Comparison of ENCODE assay signal across 9 mouse cellular contexts in the genomic region with DNA sequence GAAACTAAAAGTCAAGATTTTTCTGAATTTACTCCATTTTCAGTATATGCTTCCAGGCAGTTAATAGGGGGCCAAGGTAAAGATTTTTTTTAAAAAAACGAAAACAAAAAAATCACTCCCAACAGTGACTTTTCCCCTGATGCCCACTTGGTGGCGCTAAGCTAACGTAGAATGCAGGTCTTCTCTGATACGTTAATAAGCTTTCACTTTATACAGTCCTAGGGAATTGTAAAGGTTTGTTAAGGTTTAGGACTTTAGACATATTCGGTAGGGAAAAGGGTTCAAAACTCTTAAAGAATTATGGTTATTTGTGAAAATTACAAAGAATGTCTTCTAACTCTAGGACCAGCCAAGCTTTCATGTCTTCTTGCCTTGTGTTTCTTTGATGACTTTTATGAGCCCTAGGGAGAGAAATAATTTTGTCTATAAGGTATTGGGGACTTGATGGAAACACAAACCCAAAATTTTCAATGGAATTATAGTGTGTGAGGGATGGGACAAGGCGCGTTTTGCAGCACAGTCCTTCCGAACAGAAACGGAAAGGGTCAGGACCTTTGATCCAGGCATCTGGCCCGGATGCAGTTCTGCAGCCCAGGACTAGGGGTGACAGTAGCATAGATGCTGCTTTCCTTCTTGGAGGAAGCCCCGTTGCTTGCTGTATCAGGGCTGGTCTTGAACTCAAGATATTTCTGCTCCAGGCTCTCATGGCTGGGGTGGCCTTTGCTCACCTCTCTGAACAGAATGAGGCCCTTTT.
DNase-seq lines count a peak whose midpoint lies in the region; ATAC-seq and TF ChIP-seq lines count a peak whose summit lies in the region.
"Had no signal": no experiment of that assay in that cellular context is flagged by ENCODE, and none has a peak within 500 bp of the region (broad histone marks: within the 10 kb centered on the region; RNA-seq: fewer than 3 reads in every experiment).

No protein-coding gene starts in this region.

- no peak for TF ChIP-seq EP300 in heart, adult 2 months (IDR thresholded peaks at IDR 0.05; ENCODE audit: insufficient read depth, low read depth, low read length)

- TF ChIP-seq POLR2A in heart, adult 2 months (IDR thresholded peaks at IDR 0.05; ENCODE audit: insufficient read depth, low read depth, low read length): no peak

- no peaks in the 10 kb centered on the region for H3K79me2 ChIP-seq in heart, adult 2 months (replicated peaks; ENCODE audit: control insufficient read depth, insufficient read depth, low read length)

- no peaks in the 10 kb centered on the region for H3K27me3 ChIP-seq in heart, adult 2 months (ENCODE audit: control insufficient read depth, insufficient read depth, low read length)
- H3K27me3 ChIP-seq: lung, embryonic 15.5 days had no signal

- no peak overlapping the region for H3K9ac ChIP-seq in heart, adult 2 months (ENCODE audit: low read depth, low read length)
- H3K9ac ChIP-seq: lung, embryonic 15.5 days had no signal

- peak in 1 of 2 experiments; percentile 9 for DNase-seq in heart, adult 2 months
- DNase-seq in heart, postnatal 25 days (ENCODE audit: low spot score): no peak
- DNase-seq in CD4-positive, CD25-positive, alpha-beta regulatory T cell, adult 2 months (ENCODE audit: low read depth, low spot score): peak; percentile 80
- DNase-seq in brain, embryonic 18.5 days (ENCODE audit: low read depth, low spot score): peak; percentile 30
- peak; percentile 5 to 39 for DNase-seq in frontal cortex, postnatal 36 days (ENCODE audit: low spot score in 2 of 2)
- peak; percentile 28 to 57 for DNase-seq in kidney, postnatal 36 days
- DNase-seq in thymus, postnatal 0 days (ENCODE audit: low spot score): peak; percentile 64

- no peaks in the 10 kb centered on the region for H3K4me1 ChIP-seq in heart, adult 2 months (ENCODE audit: control insufficient read depth, insufficient read depth, low read length)
- H3K4me1 ChIP-seq: lung, embryonic 15.5 days had no signal

- peak; percentile 90 for TF ChIP-seq CTCF in heart, adult 2 months (IDR thresholded peaks at IDR 0.05)

- no peaks in the 10 kb centered on the region for H3K36me3 ChIP-seq in heart, adult 2 months (ENCODE audit: control insufficient read depth, insufficient read depth, low read length)
- H3K36me3 ChIP-seq: lung, embryonic 15.5 days had no signal

- 22% methylated on average over 11 of the region's 11 CpGs for WGBS in heart, adult 2 months

- intact Hi-C loops in heart, adult 2 months (cut with DNase I): loop anchor here (2.0 kb wide), 2 partner anchors 1443 to 1805 kb away; no protein-coding TSS in a partner anchor
- intact Hi-C loops in heart, postnatal 25 days (cut with DNase I): loop anchor here (2.0 kb wide), 3 partner anchors 1291 to 1805 kb away; no protein-coding TSS in a partner anchor

- ATAC-seq in megakaryocyte progenitor cell, adult 5-6 weeks (replicated peaks; ENCODE audit: poor library complexity): peak; percentile 96

- peak overlapping the region; percentile 2; the same call in 1 of the 2 replicates for H3K4me3 ChIP-seq in heart, adult 2 months
- H3K4me3 ChIP-seq: lung, embryonic 15.5 days had no signal

- no peak overlapping the region for H3K27ac ChIP-seq in heart, adult 2 months
- H3K27ac ChIP-seq: lung, embryonic 15.5 days had no signal
